Mouse (Mus musculus) liver, adult 2 months (tissue): ENCODE data around the gene Spata21. TPM values are rescaled to one million over a fixed set of nuclear protein-coding genes. Genes with fewer than 3 reads are reported as not detected.

Experiments
- DNase-seq: peaks from one replicate; pipeline ENCODE4 v3.0.0-alpha.2; 2011; ENCODE audit warnings: low read depth, low spot score; ENCODE audit errors: extremely low read depth
- H3K27ac ChIP-seq: fragments of 200-500 bp; replicated peaks from 2 replicates; pipeline ENCODE4 v1.5.1; 2012; ENCODE audit warnings: low read depth, mild to moderate bottlenecking, control low read depth, inconsistent platforms, low read length; ENCODE audit not compliant: insufficient read depth
- H3K27me3 ChIP-seq: fragments of 200-500 bp; 2 replicates; pipeline ENCODE4 v1.6.1; 2012; ENCODE audit warnings: mild to moderate bottlenecking, moderate library complexity, low read length, inconsistent platforms; ENCODE audit not compliant: control insufficient read depth, insufficient read depth
- H3K36me3 ChIP-seq: fragments of 200-500 bp; 2 replicates; pipeline ENCODE4 v1.6.1; 2012; ENCODE audit warnings: low read length, inconsistent platforms; ENCODE audit not compliant: control insufficient read depth, insufficient read depth
- H3K4me1 ChIP-seq: fragments of 200-500 bp; 2 replicates; pipeline ENCODE4 v1.6.1; 2011; ENCODE audit warnings: low read length; ENCODE audit not compliant: control insufficient read depth, insufficient read depth
- H3K4me3 ChIP-seq: fragments of 200-500 bp; 2 replicates; pipeline ENCODE4 v1.5.1; 2011; ENCODE audit warnings: low read depth, mild to moderate bottlenecking, control low read depth, low read length, moderate library complexity; ENCODE audit not compliant: insufficient read depth
- H3K79me2 ChIP-seq: fragments of 200-500 bp; 2 replicates; pipeline ENCODE4 v1.6.1; 2012; ENCODE audit warnings: inconsistent platforms, mild to moderate bottlenecking, low read length, moderate library complexity; ENCODE audit not compliant: control insufficient read depth, insufficient read depth
- H3K9ac ChIP-seq: fragments of 200-500 bp; 2 replicates; pipeline ENCODE4 v1.6.1; 2012; ENCODE audit warnings: low read depth, mild to moderate bottlenecking, control low read depth, inconsistent platforms, low read length
- CTCF ChIP-seq: fragments of 200-500 bp; IDR thresholded peaks from 2 replicates; pipeline ENCODE4 v1.5.1; 2011; ENCODE audit warnings: low read depth, low read length, control low read depth
- POLR2A ChIP-seq: fragments of 200-500 bp; IDR thresholded peaks from 2 replicates; pipeline ENCODE4 v1.6.1; 2011; ENCODE audit warnings: low read length, control low read depth; ENCODE audit not compliant: insufficient read depth; ENCODE audit errors: extremely low read depth
- WGBS: fragments of 180-500 bp; shearing (Covaris S2); methylation state at CpG from one replicate; pipeline ENCODE4 v1.1.7; 2018; 5-methylcytosine and 5-hydroxymethylcytosine counted together
- polyA plus RNA-seq: library from polyadenylated mRNA; depleted of rRNA; stranded (reverse); fragments of >200 nt; gene quantifications from 2 replicates; pipeline ENCODE4 v1.2.3, GENCODE M21; 2012
- total RNA-seq: library from RNA; depleted of rRNA; stranded (reverse); fragments of >200 nt; gene quantifications from 2 replicates; pipeline ENCODE4 v1.2.3, GENCODE M21; 2014

The Spata21 gene
- total and polyA plus RNA-seq, 2 experiments = not detected

GRCm38 (mm10) chr4:141060426-141061301 lies 27.5 kb upstream of the Spata21 start, which contains the start of gene Crocc:
Gene Crocc, minus strand, starts transcription at chr4:141060550.
- peak; percentile 90 for DNase-seq
- Histone ChIP-seq H3K79me2 (no peaks in the 10 kb centered on the region), H3K4me1 (peaks cover 1% of the 10 kb centered on the region; the same call in 1 of the 2 replicates), H3K9ac (peak within 1 kb of the TSS; percentile 78), H3K36me3 (no peaks in the 10 kb centered on the region), H3K4me3 (peak within 1 kb of the TSS; percentile 73), H3K27me3 (no peaks in the 10 kb centered on the region), H3K27ac (peak within 1 kb of the TSS; percentile 28)
- TF ChIP-seq POLR2A = peak; percentile 72; the same call in 1 of the 2 replicates
- TF ChIP-seq CTCF = peak; percentile 94
- under 1% methylated on average over 75 of the region's 77 CpGs for WGBS

DNA sequence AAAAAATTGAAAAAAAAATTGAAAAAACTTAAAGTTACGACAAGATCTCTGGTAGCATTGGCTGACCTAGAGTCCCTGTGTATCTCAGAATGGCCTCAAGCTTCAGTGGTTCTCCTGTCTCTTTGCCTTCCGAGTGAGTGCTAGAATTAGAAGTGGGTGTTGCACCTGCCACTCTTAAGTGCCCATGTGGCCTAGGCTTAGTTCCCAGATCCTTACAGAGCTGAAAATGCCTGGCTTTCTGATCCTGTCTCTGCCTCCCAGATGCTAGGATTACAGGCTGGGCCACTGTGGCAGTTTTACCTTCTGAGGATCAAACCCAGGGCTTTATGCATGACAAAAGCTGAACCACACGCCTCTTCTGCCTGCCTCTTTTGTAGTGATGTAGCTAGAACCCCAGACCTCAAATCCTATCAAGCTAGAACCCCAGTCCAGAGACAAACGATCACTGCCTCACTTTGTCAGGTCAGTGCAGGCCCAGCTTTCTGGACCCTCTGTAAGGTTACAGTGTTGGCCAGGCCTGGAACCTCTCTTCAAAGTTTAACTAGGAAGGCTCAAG lies 24.0 kb upstream of the Spata21 start:
- Histone ChIP-seq H3K36me3 (peaks cover 7% of the 10 kb centered on the region; the same call in 1 of the 2 replicates), H3K4me1 (peaks cover 1% of the 10 kb centered on the region), H3K79me2 (no peaks in the 10 kb centered on the region), H3K27ac (no peak overlapping the region), H3K4me3 (no peak overlapping the region), H3K27me3 (no peaks in the 10 kb centered on the region), H3K9ac (no peak overlapping the region)
- DNase-seq = no peak
- WGBS = 90% methylated on average over 4 of the region's 4 CpGs
- no peak for TF ChIP-seq CTCF
- no peak for TF ChIP-seq POLR2A

DNA sequence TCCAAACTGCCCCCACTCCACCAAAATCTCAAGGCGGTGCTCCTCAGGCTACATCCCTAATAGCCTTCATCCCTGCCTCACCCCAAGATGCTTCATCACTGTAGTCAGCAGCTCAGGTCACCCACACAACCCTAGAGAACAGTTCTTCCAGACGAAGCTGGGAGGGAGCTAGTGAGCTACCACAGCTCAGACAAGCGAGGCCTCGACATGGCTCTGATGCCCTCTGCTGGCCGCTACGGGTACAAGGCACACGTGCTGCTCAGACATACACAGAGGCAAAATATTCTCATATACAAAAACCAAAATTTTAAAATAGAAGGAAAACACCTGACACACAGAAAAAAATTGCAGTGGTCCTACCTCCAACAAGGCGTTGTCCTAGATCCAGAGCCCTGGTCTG lies 23.0 kb upstream of the Spata21 start:
- 12% methylated on average over 8 of the region's 8 CpGs for WGBS
- no peaks in the 10 kb centered on the region for H3K79me2 ChIP-seq
- TF ChIP-seq POLR2A = no peak
- TF ChIP-seq CTCF = peak; percentile 99
- peaks cover 1% of the 10 kb centered on the region for H3K4me1 ChIP-seq
- no peak overlapping the region for H3K27ac ChIP-seq
- H3K27me3 ChIP-seq = no peaks in the 10 kb centered on the region
- peak; percentile 72 for DNase-seq
- peaks cover 7% of the 10 kb centered on the region; the same call in 1 of the 2 replicates for H3K36me3 ChIP-seq
- H3K4me3 ChIP-seq = no peak overlapping the region
- H3K9ac ChIP-seq = no peak overlapping the region

GRCm38 (mm10) chr4:141066709-141067515 lies 21.2 kb upstream of the Spata21 start:
- no peak overlapping the region for H3K27ac ChIP-seq
- TF ChIP-seq CTCF (no peak), POLR2A (no peak)
- no peaks in the 10 kb centered on the region; the same call in 1 of the 2 replicates for H3K4me1 ChIP-seq
- peaks cover 7% of the 10 kb centered on the region; the same call in 1 of the 2 replicates for H3K36me3 ChIP-seq
- peak; percentile 58 for DNase-seq
- no peaks in the 10 kb centered on the region for H3K79me2 ChIP-seq
- WGBS = 62% methylated on average over 12 of the region's 12 CpGs
- no peak overlapping the region for H3K4me3 ChIP-seq
- H3K9ac ChIP-seq = no peak overlapping the region
- H3K27me3 ChIP-seq = no peaks in the 10 kb centered on the region

DNA sequence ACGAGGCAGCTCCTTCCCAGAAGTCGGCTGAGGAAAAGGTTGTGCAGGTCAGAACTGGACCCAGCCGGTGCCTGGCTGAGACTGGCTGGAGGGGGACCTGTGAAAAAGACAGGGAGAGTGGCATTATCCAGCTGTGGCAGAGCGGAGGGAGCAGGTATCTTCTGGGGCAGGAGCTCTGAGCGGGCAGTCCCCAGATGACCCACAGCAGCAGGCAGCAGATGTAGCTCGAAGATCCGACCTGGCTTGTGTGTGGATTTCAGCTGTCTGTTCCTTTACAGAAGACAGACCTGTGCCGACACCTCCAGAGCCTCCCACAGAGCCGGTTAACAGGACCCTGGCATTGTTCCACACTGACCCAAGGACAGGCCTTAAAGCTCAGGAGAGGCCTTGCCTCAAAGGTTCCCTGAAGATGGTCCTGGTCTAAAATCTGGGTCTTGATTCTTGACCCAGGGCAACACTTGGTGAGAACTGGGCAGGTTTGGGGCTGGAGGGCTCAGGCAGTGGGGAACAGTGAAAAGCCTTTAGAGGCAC lies 20.6 kb upstream of the Spata21 start:
- no peaks in the 10 kb centered on the region; the same call in 1 of the 2 replicates for H3K4me1 ChIP-seq
- H3K27me3 ChIP-seq = no peaks in the 10 kb centered on the region
- H3K79me2 ChIP-seq = no peaks in the 10 kb centered on the region
- H3K27ac ChIP-seq = no peak overlapping the region
- no peak overlapping the region for H3K4me3 ChIP-seq
- no peak for DNase-seq
- peaks cover 7% of the 10 kb centered on the region; the same call in 1 of the 2 replicates for H3K36me3 ChIP-seq
- TF ChIP-seq POLR2A (no peak), CTCF (no peak)
- H3K9ac ChIP-seq = no peak overlapping the region
- WGBS = 68% methylated on average over 9 of the region's 9 CpGs
